Mouse (Mus musculus): Measurements from ENCODE around the gene Snx27.

GRCm38 (mm10) chr3:94565557-94565956 lies 17.0 kb downstream of the Snx27 start:
- TF ChIP-seq POLR2A (IDR thresholded peaks at IDR 0.05; ENCODE audit: borderline replicate concordance, low read depth, low read length), result no peak
- no peak for TF ChIP-seq CTCF (IDR thresholded peaks at IDR 0.05; ENCODE audit: low read depth, low read length)

Data from bone marrow macrophage, adult 2 months (primary cell).